Mouse (Mus musculus) brain, embryonic 14.5 days (tissue): ENCODE measurements around the gene Ptpn11. TPM values are rescaled to one million over a fixed set of nuclear protein-coding genes. Genes with fewer than 3 reads are reported as not detected.

Source experiments
- DNase-seq: peaks from one replicate; pipeline ENCODE4 v3.0.0-alpha.2; 2011; ENCODE audit warnings: low read depth
- CTCF ChIP-seq: fragments of 200-500 bp; IDR thresholded peaks from 2 replicates; pipeline ENCODE4 v1.5.1; 2012; ENCODE audit warnings: inconsistent platforms, mild to moderate bottlenecking, moderate library complexity, borderline replicate concordance; ENCODE audit not compliant: insufficient read depth, insufficient read length; ENCODE audit errors: extremely low read depth
- POLR2A ChIP-seq: fragments of 200-500 bp; IDR thresholded peaks from 2 replicates; pipeline ENCODE4 v1.6.1; 2012; ENCODE audit warnings: mild to moderate bottlenecking, inconsistent platforms, borderline replicate concordance; ENCODE audit not compliant: poor library complexity, insufficient read depth, insufficient read length, severe bottlenecking; ENCODE audit errors: extremely low read depth
- polyA plus RNA-seq: library from polyadenylated mRNA; depleted of rRNA; stranded (reverse); fragments of >200 nt; gene quantifications from 2 replicates; pipeline ENCODE4 v1.2.3, GENCODE M21; 2012

Ptpn11 gene
- polyA plus RNA-seq, 1 experiment = 58.5 TPM

- peak; percentile 71 for TF ChIP-seq CTCF
- no peak for TF ChIP-seq POLR2A
- no peak for DNase-seq
Measured at GRCm38 (mm10) chr5:121126051-121126450, 65.1 kb downstream of the Ptpn11 start.

GRCm38 (mm10) chr5:121125563-121125962, 65.6 kb downstream of the Ptpn11 start:
- TF ChIP-seq POLR2A (no peak), CTCF (no peak)
- no peak for DNase-seq

- no peak for DNase-seq
- TF ChIP-seq POLR2A (no peak), CTCF (no peak)
Measured at GRCm38 (mm10) chr5:121124208-121125185, 66.7 kb downstream of the Ptpn11 start.

- DNase-seq = no peak
- no peak for TF ChIP-seq POLR2A
- no peak for TF ChIP-seq CTCF
Measured at GRCm38 (mm10) chr5:121123399-121123798, 67.8 kb downstream of the Ptpn11 start.

GRCm38 (mm10) chr5:121122577-121122976, 68.6 kb downstream of the Ptpn11 start:
- no peak for DNase-seq
- TF ChIP-seq CTCF (no peak), POLR2A (no peak)

GRCm38 (mm10) chr5:121122036-121122435, 69.2 kb downstream of the Ptpn11 start:
- no peak for DNase-seq
- no peak for TF ChIP-seq POLR2A

- peak; percentile 53 for DNase-seq
- TF ChIP-seq POLR2A = no peak
- TF ChIP-seq CTCF = no peak
Measured at GRCm38 (mm10) chr5:121119331-121120034, 71.7 kb downstream of the Ptpn11 start.

- DNase-seq = no peak
- TF ChIP-seq CTCF = no peak
- no peak for TF ChIP-seq POLR2A
Measured at GRCm38 (mm10) chr5:121118345-121118744, 72.9 kb downstream of the Ptpn11 start.

GRCm38 (mm10) chr5:121116941-121117340, 74.3 kb downstream of the Ptpn11 start:
- TF ChIP-seq POLR2A = no peak
- TF ChIP-seq CTCF = no peak
- DNase-seq = no peak

GRCm38 (mm10) chr5:121115391-121116157, 75.6 kb downstream of the Ptpn11 start:
- TF ChIP-seq POLR2A = no peak
- TF ChIP-seq CTCF = no peak
- DNase-seq = peak; percentile 97

GRCm38 (mm10) chr5:121114151-121114550, 77.0 kb downstream of the Ptpn11 start:
- no peak for DNase-seq

More at GRCm38 (mm10) chr5:121114151-121114550, 77.0 kb downstream of the Ptpn11 start:
- no peak for TF ChIP-seq CTCF
- no peak for TF ChIP-seq POLR2A
